Mouse (Mus musculus): ENCODE measurements around the gene A030005K14Rik.

A030005K14Rik gene

GRCm38 (mm10) chr1:83060643-83061042, 1.5 kb upstream of the A030005K14Rik start, which contains the start of gene Krtap28-13:
Gene Krtap28-13, plus strand, starts transcription at chr1:83060930.
- Histone ChIP-seq H3K36me3 (ENCODE audit: control insufficient read depth, insufficient read depth, low read length, poor library complexity, severe bottlenecking) (no peaks in the 10 kb centered on the region), H3K27me3 (ENCODE audit: control insufficient read depth, insufficient read depth, low read length, poor library complexity, severe bottlenecking) (no peaks in the 10 kb centered on the region)
- no peak for DNase-seq (ENCODE audit: low read depth, low spot score)

GRCm38 (mm10) chr1:83058481-83058880, 697 bp downstream of the A030005K14Rik start:
- Histone ChIP-seq H3K36me3 (ENCODE audit: control insufficient read depth, insufficient read depth, low read length, poor library complexity, severe bottlenecking) (no peaks in the 10 kb centered on the region), H3K27me3 (ENCODE audit: control insufficient read depth, insufficient read depth, low read length, poor library complexity, severe bottlenecking) (no peaks in the 10 kb centered on the region)
- no peak for DNase-seq (ENCODE audit: low read depth, low spot score)

- Histone ChIP-seq H3K36me3 (ENCODE audit: control insufficient read depth, insufficient read depth, low read length, poor library complexity, severe bottlenecking) (no peaks in the 10 kb centered on the region), H3K27me3 (ENCODE audit: control insufficient read depth, insufficient read depth, low read length, poor library complexity, severe bottlenecking) (no peaks in the 10 kb centered on the region)
- DNase-seq (ENCODE audit: low read depth, low spot score), result no peak
These were observed 14.2 kb downstream of the A030005K14Rik start, which contains the start of gene Gm47969 for GRCm38 (mm10) chr1:83044882-83045427. Gene Gm47969, plus strand, starts transcription at chr1:83044932.

- Histone ChIP-seq H3K27me3 (ENCODE audit: control insufficient read depth, insufficient read depth, low read length, poor library complexity, severe bottlenecking) (no peaks in the 10 kb centered on the region), H3K36me3 (ENCODE audit: control insufficient read depth, insufficient read depth, low read length, poor library complexity, severe bottlenecking) (no peaks in the 10 kb centered on the region)
- no peak for DNase-seq (ENCODE audit: low read depth, low spot score)
These were observed 16.8 kb downstream of the A030005K14Rik start, which contains the start of gene Krtap28-10 for GRCm38 (mm10) chr1:83042380-83042779. Gene Krtap28-10, minus strand, starts transcription at chr1:83042480.

GRCm38 (mm10) chr1:83039080-83039479, 20.1 kb downstream of the A030005K14Rik start:
- no peaks in the 10 kb centered on the region for H3K36me3 ChIP-seq (ENCODE audit: control insufficient read depth, insufficient read depth, low read length, poor library complexity, severe bottlenecking)
- no peak for DNase-seq (ENCODE audit: low read depth, low spot score)
- no peaks in the 10 kb centered on the region for H3K27me3 ChIP-seq (ENCODE audit: control insufficient read depth, insufficient read depth, low read length, poor library complexity, severe bottlenecking)

GRCm38 (mm10) chr1:83038109-83038672, 21.0 kb downstream of the A030005K14Rik start, which contains the start of gene Slc19a3:
Gene Slc19a3, minus strand, starts transcription at chr1:83038448.
- H3K27me3 ChIP-seq (ENCODE audit: control insufficient read depth, insufficient read depth, low read length, poor library complexity, severe bottlenecking), result no peaks in the 10 kb centered on the region
- no peaks in the 10 kb centered on the region for H3K36me3 ChIP-seq (ENCODE audit: control insufficient read depth, insufficient read depth, low read length, poor library complexity, severe bottlenecking)
- DNase-seq (ENCODE audit: low read depth, low spot score), result no peak

- no peak for DNase-seq (ENCODE audit: low read depth, low spot score)
- Histone ChIP-seq H3K36me3 (ENCODE audit: control insufficient read depth, insufficient read depth, low read length, poor library complexity, severe bottlenecking) (no peaks in the 10 kb centered on the region), H3K27me3 (ENCODE audit: control insufficient read depth, insufficient read depth, low read length, poor library complexity, severe bottlenecking) (no peaks in the 10 kb centered on the region)
These were observed 22.1 kb downstream of the A030005K14Rik start for GRCm38 (mm10) chr1:83036892-83037667.

- DNase-seq (ENCODE audit: low read depth, low spot score), result no peak
These were observed 24.7 kb downstream of the A030005K14Rik start for GRCm38 (mm10) chr1:83034509-83034908.

GRCm38 (mm10) chr1:83032508-83032907, 26.7 kb downstream of the A030005K14Rik start:
- Histone ChIP-seq H3K27me3 (ENCODE audit: control insufficient read depth, insufficient read depth, low read length, poor library complexity, severe bottlenecking) (no peaks in the 10 kb centered on the region), H3K36me3 (ENCODE audit: control insufficient read depth, insufficient read depth, low read length, poor library complexity, severe bottlenecking) (no peaks in the 10 kb centered on the region)
- no peak for DNase-seq (ENCODE audit: low read depth, low spot score)

More at GRCm38 (mm10) chr1:83034509-83034908, 24.7 kb downstream of the A030005K14Rik start:
- H3K36me3 ChIP-seq (ENCODE audit: control insufficient read depth, insufficient read depth, low read length, poor library complexity, severe bottlenecking), result no peaks in the 10 kb centered on the region
- H3K27me3 ChIP-seq (ENCODE audit: control insufficient read depth, insufficient read depth, low read length, poor library complexity, severe bottlenecking), result no peaks in the 10 kb centered on the region

GRCm38 (mm10) chr1:83031950-83032349, 27.2 kb downstream of the A030005K14Rik start:
- H3K27me3 ChIP-seq (ENCODE audit: control insufficient read depth, insufficient read depth, low read length, poor library complexity, severe bottlenecking), result no peaks in the 10 kb centered on the region
- no peaks in the 10 kb centered on the region for H3K36me3 ChIP-seq (ENCODE audit: control insufficient read depth, insufficient read depth, low read length, poor library complexity, severe bottlenecking)
- no peak for DNase-seq (ENCODE audit: low read depth, low spot score)

GRCm38 (mm10) chr1:83016556-83016955, 42.6 kb downstream of the A030005K14Rik start:
- no peak for DNase-seq (ENCODE audit: low read depth, low spot score)
- no peaks in the 10 kb centered on the region for H3K27me3 ChIP-seq (ENCODE audit: control insufficient read depth, insufficient read depth, low read length, poor library complexity, severe bottlenecking)
- no peaks in the 10 kb centered on the region for H3K36me3 ChIP-seq (ENCODE audit: control insufficient read depth, insufficient read depth, low read length, poor library complexity, severe bottlenecking)

- DNase-seq (ENCODE audit: low read depth, low spot score), result no peak
- Histone ChIP-seq H3K36me3 (ENCODE audit: control insufficient read depth, insufficient read depth, low read length, poor library complexity, severe bottlenecking) (no peaks in the 10 kb centered on the region), H3K27me3 (ENCODE audit: control insufficient read depth, insufficient read depth, low read length, poor library complexity, severe bottlenecking) (no peaks in the 10 kb centered on the region)
These were observed 43.8 kb downstream of the A030005K14Rik start for GRCm38 (mm10) chr1:83015329-83015879.

- Histone ChIP-seq H3K36me3 (ENCODE audit: control insufficient read depth, insufficient read depth, low read length, poor library complexity, severe bottlenecking) (no peaks in the 10 kb centered on the region), H3K27me3 (ENCODE audit: control insufficient read depth, insufficient read depth, low read length, poor library complexity, severe bottlenecking) (no peaks in the 10 kb centered on the region)
- DNase-seq (ENCODE audit: low read depth, low spot score), result no peak
These were observed 44.7 kb downstream of the A030005K14Rik start for GRCm38 (mm10) chr1:83014477-83014876.

Measured in splenic B cell, adult 2 months (primary cell).